Mouse (Mus musculus) megakaryocyte, embryonic 14.5 days (primary cell): ENCODE measurements at regions not wholly inside any gene's neighbourhood (a gene's known extent, or its start where the extent isn't known, plus 50 kb on each side); places are given as distances from the start of the nearest gene placed in this dataset.

Experiments used
- H3K27me3 ChIP-seq: replicated peaks from 2 replicates; pipeline ENCODE3; 2012; ENCODE audit warnings: inconsistent platforms
- H3K36me3 ChIP-seq: replicated peaks from 2 replicates; pipeline ENCODE3; 2012; ENCODE audit warnings: low read length, inconsistent platforms, mixed read lengths
- H3K4me1 ChIP-seq: 2 replicates; pipeline ENCODE4 v1.6.1; 2012; ENCODE audit warnings: inconsistent platforms
- H3K4me3 ChIP-seq: replicated peaks from 2 replicates; pipeline ENCODE3; 2012; ENCODE audit warnings: moderate library complexity, mild to moderate bottlenecking, inconsistent platforms
- H3K9me3 ChIP-seq: 2 replicates; pipeline ENCODE4 v1.6.1; 2012; ENCODE audit warnings: inconsistent platforms
- FLI1 ChIP-seq: IDR thresholded peaks from 2 replicates; pipeline ENCODE4 v1.6.1; 2012; ENCODE audit warnings: low read length, inconsistent platforms, mixed read lengths
- GATA1 ChIP-seq: IDR thresholded peaks from 3 replicates; pipeline ENCODE4 v1.6.1; 2012; ENCODE audit warnings: mixed read lengths, low read length, inconsistent platforms, borderline replicate concordance

DNA sequence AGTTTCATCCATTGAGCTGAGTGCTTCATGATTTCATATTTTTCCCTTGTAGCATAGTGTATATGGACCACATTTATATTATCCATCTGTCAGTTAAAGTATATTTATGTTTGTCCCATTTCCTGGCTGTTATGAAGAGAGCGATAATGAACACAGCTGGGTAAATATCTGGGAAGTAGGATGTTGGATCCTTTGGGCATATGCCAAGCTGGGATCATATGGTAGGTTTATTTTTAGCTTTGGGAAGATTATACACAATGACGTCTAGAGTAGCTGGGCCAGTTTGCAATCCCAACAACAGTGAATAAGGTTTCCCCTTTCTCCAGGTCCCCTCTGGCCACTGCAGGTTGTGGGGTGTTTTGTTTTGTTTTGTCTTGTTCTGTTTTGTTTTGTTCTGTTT, 164.5 kb downstream of the Gm765 start:
- TF ChIP-seq FLI1: no peak
- no peak for TF ChIP-seq GATA1
- Histone ChIP-seq H3K27me3 (no peaks in the 10 kb centered on the region), H3K9me3 (no peaks in the 10 kb centered on the region), H3K36me3 (no peaks in the 10 kb centered on the region), H3K4me3 (no peak overlapping the region), H3K4me1 (no peaks in the 10 kb centered on the region)

GRCm38 (mm10) chr6:98149043-98149813, 193.3 kb downstream of the Gm765 start:
- no peaks in the 10 kb centered on the region for H3K36me3 ChIP-seq
- H3K4me3 ChIP-seq: no peak overlapping the region
- no peaks in the 10 kb centered on the region for H3K4me1 ChIP-seq
- H3K27me3 ChIP-seq: no peaks in the 10 kb centered on the region
- no peak for TF ChIP-seq GATA1
- no peak for TF ChIP-seq FLI1
- 0 out of 2 replicates have a peak, but pooled peaks cover 8% of the 10 kb centered on the region for H3K9me3 ChIP-seq

- Histone ChIP-seq H3K9me3 (0 out of 2 replicates have a peak, but pooled peaks cover 8% of the 10 kb centered on the region), H3K4me3 (no peak overlapping the region), H3K36me3 (no peaks in the 10 kb centered on the region), H3K4me1 (no peaks in the 10 kb centered on the region), H3K27me3 (no peaks in the 10 kb centered on the region)
- no peak for TF ChIP-seq FLI1
- no peak for TF ChIP-seq GATA1
These were observed 194.7 kb downstream of the Gm765 start for GRCm38 (mm10) chr6:98147855-98148254.

DNA sequence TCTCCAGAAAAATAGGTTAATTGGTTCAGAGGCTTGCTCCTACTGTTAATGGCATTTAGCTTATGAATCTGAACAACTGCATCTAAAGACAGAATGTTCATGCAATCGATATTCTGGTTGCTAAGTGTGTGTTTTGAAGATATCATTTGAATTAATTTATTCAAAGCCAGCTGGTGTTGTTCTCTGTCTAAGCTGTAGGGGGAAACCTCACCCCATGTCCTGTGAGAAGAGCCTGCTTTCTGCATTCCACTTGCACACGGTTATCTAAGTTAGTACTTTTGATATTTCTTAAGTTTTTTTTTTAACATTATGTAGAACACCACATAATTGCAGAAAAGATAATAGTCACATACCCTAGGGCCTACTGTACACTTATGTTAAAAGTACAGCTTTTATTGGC, 209.6 kb downstream of the Gm765 start:
- H3K27me3 ChIP-seq: no peaks in the 10 kb centered on the region
- H3K36me3 ChIP-seq: no peaks in the 10 kb centered on the region
- no peaks in the 10 kb centered on the region for H3K9me3 ChIP-seq
- TF ChIP-seq FLI1: no peak
- TF ChIP-seq GATA1: no peak
- no peaks in the 10 kb centered on the region for H3K4me1 ChIP-seq
- no peak overlapping the region for H3K4me3 ChIP-seq

- no peaks in the 10 kb centered on the region for H3K36me3 ChIP-seq
- TF ChIP-seq FLI1: no peak
- TF ChIP-seq GATA1: no peak
- no peak overlapping the region for H3K4me3 ChIP-seq
- H3K4me1 ChIP-seq: no peaks in the 10 kb centered on the region
- H3K9me3 ChIP-seq: peaks cover 8% of the 10 kb centered on the region; the same call in 1 of the 2 replicates
- no peaks in the 10 kb centered on the region for H3K27me3 ChIP-seq
These were observed 217.1 kb downstream of the Gm765 start for GRCm38 (mm10) chr6:98125434-98125833.

- peaks cover 17% of the 10 kb centered on the region for H3K9me3 ChIP-seq
- no peaks in the 10 kb centered on the region for H3K36me3 ChIP-seq
- no peak for TF ChIP-seq FLI1
- TF ChIP-seq GATA1: no peak
- H3K27me3 ChIP-seq: no peaks in the 10 kb centered on the region
- H3K4me3 ChIP-seq: no peak overlapping the region
- H3K4me1 ChIP-seq: no peaks in the 10 kb centered on the region
These were observed 224.0 kb downstream of the Gm765 start for GRCm38 (mm10) chr6:98118355-98119150.

DNA sequence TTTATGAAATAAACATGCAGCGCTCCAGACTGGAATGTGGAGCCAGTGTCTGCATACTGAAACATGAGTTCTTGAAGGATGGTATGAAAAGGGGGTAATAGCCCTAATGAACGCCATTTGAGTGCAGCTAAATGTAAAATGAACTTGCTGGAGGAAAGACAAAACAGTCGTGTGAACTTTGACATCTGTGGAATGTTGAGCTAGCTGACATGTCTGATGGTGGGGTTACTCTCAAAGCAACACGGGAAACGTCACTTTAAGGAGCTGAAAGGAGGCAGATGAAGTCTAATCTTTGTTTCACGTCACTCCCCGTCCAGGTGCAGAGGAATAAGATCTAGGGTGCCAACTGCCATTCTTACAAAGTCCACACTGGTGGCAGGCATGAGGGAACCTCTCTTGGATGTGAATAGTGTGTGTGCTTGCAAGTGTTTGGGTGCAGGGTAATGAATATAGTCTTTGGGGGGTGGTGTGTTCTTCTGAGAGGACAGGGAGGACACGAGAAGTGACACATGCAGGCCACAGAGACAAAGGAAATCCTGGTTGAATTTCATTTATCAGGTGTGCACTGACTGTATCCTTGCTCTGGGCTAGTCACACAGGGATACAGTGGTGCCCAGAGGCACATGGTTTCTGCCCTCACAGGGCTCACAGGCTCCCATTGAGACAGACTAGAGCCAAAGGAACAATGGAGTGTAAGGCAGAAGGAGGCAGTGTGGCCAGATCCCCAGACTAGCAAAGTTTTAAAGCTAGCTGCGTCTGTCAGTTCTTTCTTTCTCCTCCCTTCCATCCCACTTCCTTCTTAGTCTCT, 228.0 kb downstream of the Gm765 start:
- Histone ChIP-seq H3K9me3 (peaks cover 17% of the 10 kb centered on the region), H3K36me3 (no peaks in the 10 kb centered on the region), H3K4me1 (no peaks in the 10 kb centered on the region), H3K27me3 (no peaks in the 10 kb centered on the region), H3K4me3 (no peak overlapping the region)
- TF ChIP-seq FLI1: no peak
- TF ChIP-seq GATA1: no peak

GRCm38 (mm10) chr6:98113708-98114107, 228.8 kb downstream of the Gm765 start:
- Histone ChIP-seq H3K36me3 (no peaks in the 10 kb centered on the region), H3K9me3 (peaks cover 17% of the 10 kb centered on the region), H3K4me1 (no peaks in the 10 kb centered on the region), H3K4me3 (no peak overlapping the region), H3K27me3 (no peaks in the 10 kb centered on the region)
- TF ChIP-seq FLI1 (no peak), GATA1 (no peak)

GRCm38 (mm10) chr6:98112495-98113115, 229.9 kb downstream of the Gm765 start:
- Histone ChIP-seq H3K9me3 (peaks cover 17% of the 10 kb centered on the region), H3K4me1 (no peaks in the 10 kb centered on the region), H3K36me3 (no peaks in the 10 kb centered on the region), H3K4me3 (no peak overlapping the region), H3K27me3 (no peaks in the 10 kb centered on the region)
- TF ChIP-seq GATA1 (no peak), FLI1 (no peak)
